ENCODE assay signal across 21 mouse cellular contexts in the genomic region with DNA sequence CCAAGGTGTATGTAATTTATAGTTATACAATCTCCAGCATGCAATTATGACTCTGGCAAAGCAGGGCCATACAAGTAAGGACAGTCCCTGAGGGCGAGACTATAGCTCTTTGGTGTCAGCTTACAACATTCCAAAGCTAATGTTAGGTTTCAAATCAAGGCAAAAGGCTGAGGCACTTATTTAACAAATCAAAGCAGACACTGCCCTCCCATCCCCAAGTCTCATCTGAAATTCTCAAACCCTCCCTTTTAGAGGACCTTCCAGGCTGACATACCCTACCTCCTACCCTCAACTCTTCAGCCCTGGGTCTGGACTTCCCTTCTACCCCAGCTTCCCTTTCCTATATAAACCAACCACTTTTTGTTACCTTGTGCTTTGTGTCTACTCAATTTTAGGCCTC.
A peak's percentile ranks its signal among the peaks of the same experiment; 100 is the strongest.
DNase-seq lines count a peak whose midpoint lies in the region; TF ChIP-seq lines count a peak whose summit lies in the region.
"Had no signal": no experiment of that assay in that cellular context is flagged by ENCODE, and none has a peak within 500 bp of the region (broad histone marks: within the 10 kb centered on the region; RNA-seq: fewer than 3 reads in every experiment).

No protein-coding gene starts in this region.

- no peak overlapping the region for H3K4me3 ChIP-seq in ES-Bruce4 (ENCODE audit: low read depth, low read length)
- H3K4me3 ChIP-seq: forebrain, embryonic 13.5 days; gastrocnemius, adult 2 months; hindbrain, embryonic 13.5 days had no signal

- no peaks in the 10 kb centered on the region for H3K9me3 ChIP-seq in ES-Bruce4 (replicated peaks; ENCODE audit: control insufficient read depth, insufficient read depth, low read length, poor library complexity, severe bottlenecking)
- H3K9me3 ChIP-seq: forebrain, embryonic 13.5 days; hindbrain, embryonic 13.5 days had no signal

- peak overlapping the region; percentile 84 for H3K27ac ChIP-seq in ES-Bruce4 (ENCODE audit: insufficient read depth, low read length)
- H3K27ac ChIP-seq: forebrain, embryonic 13.5 days; gastrocnemius, adult 2 months; hindbrain, embryonic 13.5 days; hindbrain, postnatal 0 days had no signal

- no peaks in the 10 kb centered on the region for H3K4me1 ChIP-seq in ES-Bruce4 (ENCODE audit: control insufficient read depth, insufficient read depth, low read length)
- H3K4me1 ChIP-seq: forebrain, embryonic 13.5 days; hindbrain, embryonic 13.5 days had no signal

- H3K36me3 ChIP-seq in ES-Bruce4 (ENCODE audit: control insufficient read depth, insufficient read depth, low read length, poor library complexity, severe bottlenecking): no peaks in the 10 kb centered on the region
- H3K36me3 ChIP-seq: hindbrain, embryonic 13.5 days had no signal

- no peak overlapping the region for H3K9ac ChIP-seq in ES-Bruce4 (ENCODE audit: low read depth, poor library complexity, severe bottlenecking)
- H3K9ac ChIP-seq: forebrain, embryonic 13.5 days; forebrain, postnatal 0 days; hindbrain, embryonic 13.5 days had no signal

- H3K27me3 ChIP-seq in ES-Bruce4 (ENCODE audit: control insufficient read depth, insufficient read depth, low read length, poor library complexity, severe bottlenecking): no peaks in the 10 kb centered on the region
- H3K27me3 ChIP-seq: forebrain, embryonic 13.5 days; hindbrain, embryonic 13.5 days had no signal

- DNase-seq in ES-CJ7 (ENCODE audit: low read depth, low spot score): peak; percentile 65
- peak; percentile 1 for DNase-seq in embryo, embryonic 10.5 days (ENCODE audit: low spot score)
- DNase-seq in forelimb bud, embryonic 11.5 days (ENCODE audit: low read depth, low spot score): peak; percentile 3
- DNase-seq in urinary bladder, postnatal 36 days (ENCODE audit: low spot score in 2 of 2): no peak
- DNase-seq in adrenal gland, adult 2 months: no peak
- no peak for DNase-seq in cerebellum, postnatal 14 days
- DNase-seq: adrenal gland, postnatal 10 days; cerebellum, adult 11 months; cerebellum, adult 8-10 months; cerebellum, postnatal 36 days; forebrain, postnatal 0 days; gastrocnemius, adult 2 months; gastrocnemius, postnatal 25 days; heart, adult 11 months; heart, postnatal 10 days; kidney, adult 11 months; kidney, adult 9 months had no signal

- TF ChIP-seq EP300 in ES-Bruce4 (IDR thresholded peaks at IDR 0.05; ENCODE audit: insufficient read depth, low read depth, low read length): no peak

- no peak for TF ChIP-seq CTCF in ES-Bruce4 (IDR thresholded peaks at IDR 0.05; ENCODE audit: low read depth, low read length)

- TF ChIP-seq POLR2A in ES-Bruce4 (IDR thresholded peaks at IDR 0.05; ENCODE audit: insufficient read depth, low read length): no peak

Comparison
In these comparisons a context has a peak if more than half of its experiments do, and no peak if none do; other contexts are left out.
1. DNase-seq: peak in ES-CJ7 (single experiment), embryo, embryonic 10.5 days (single experiment) and forelimb bud, embryonic 11.5 days (single experiment); none in urinary bladder, postnatal 36 days (0 of 2), adrenal gland, adult 2 months (single experiment) and cerebellum, postnatal 14 days (0 of 2).